Mouse (Mus musculus): ENCODE results near the gene Mrps17.
"Not testable (repeated sequence)": the region's sequence is repeated elsewhere in the genome, so short reads cannot be mapped to it uniquely, and the experiment has no call there.

Gene Mrps17

GRCm38 (mm10) chr5:129715326-129715861 is at the start of gene Mrps17:
Gene Mrps17 (plus strand): TSS chr5:129715497.
- in situ Hi-C loops (cut with MboI; ENCODE audit: low sequenced_read_pairs), result no loop called here

- in situ Hi-C loops (cut with MboI; ENCODE audit: low sequenced_read_pairs), result no loop called here
Observed at GRCm38 (mm10) chr5:129666271-129666909, 48.9 kb upstream of the Mrps17 start.

GRCm38 (mm10) chr5:129667851-129668250 is 47.4 kb upstream of the Mrps17 start:
- in situ Hi-C loops (cut with MboI; ENCODE audit: low sequenced_read_pairs), result no loop called here

GRCm38 (mm10) chr5:129669453-129670035 is 45.8 kb upstream of the Mrps17 start:
- in situ Hi-C loops (cut with MboI; ENCODE audit: low sequenced_read_pairs), result no loop called here

- in situ Hi-C loops (cut with MboI; ENCODE audit: low sequenced_read_pairs), result no loop called here
Observed at GRCm38 (mm10) chr5:129670036-129670458, 45.2 kb upstream of the Mrps17 start, which contains the start of gene Zfp11. Gene Zfp11 (minus strand): TSS chr5:129670099.

- in situ Hi-C loops (cut with MboI; ENCODE audit: low sequenced_read_pairs), result not testable (repeated sequence)
Observed at GRCm38 (mm10) chr5:129685141-129685540, 30.2 kb upstream of the Mrps17 start.

GRCm38 (mm10) chr5:129687621-129688020 is 27.7 kb upstream of the Mrps17 start:
- in situ Hi-C loops (cut with MboI; ENCODE audit: low sequenced_read_pairs), result no loop called here

GRCm38 (mm10) chr5:129690528-129690927 is 24.8 kb upstream of the Mrps17 start:
- in situ Hi-C loops (cut with MboI; ENCODE audit: low sequenced_read_pairs), result no loop called here

- in situ Hi-C loops (cut with MboI; ENCODE audit: low sequenced_read_pairs), result no loop called here
Observed at GRCm38 (mm10) chr5:129700506-129700905, 14.8 kb upstream of the Mrps17 start.

- in situ Hi-C loops (cut with MboI; ENCODE audit: low sequenced_read_pairs), result no loop called here
Observed at GRCm38 (mm10) chr5:129701706-129702105, 13.6 kb upstream of the Mrps17 start.

GRCm38 (mm10) chr5:129703368-129703767 is 11.9 kb upstream of the Mrps17 start:
- in situ Hi-C loops (cut with MboI; ENCODE audit: low sequenced_read_pairs), result no loop called here

- in situ Hi-C loops (cut with MboI; ENCODE audit: low sequenced_read_pairs), result no loop called here
Observed at GRCm38 (mm10) chr5:129708412-129708811, 6.9 kb upstream of the Mrps17 start, which contains the start of gene Sept14. Gene Sept14 (minus strand): TSS chr5:129708512.

- in situ Hi-C loops (cut with MboI; ENCODE audit: low sequenced_read_pairs), result no loop called here
Observed at GRCm38 (mm10) chr5:129717016-129717415, 1.7 kb downstream of the Mrps17 start.

- in situ Hi-C loops (cut with MboI; ENCODE audit: low sequenced_read_pairs), result no loop called here
Observed at GRCm38 (mm10) chr5:129720176-129720575, 4.9 kb downstream of the Mrps17 start.

- in situ Hi-C loops (cut with MboI; ENCODE audit: low sequenced_read_pairs), result no loop called here
Observed at GRCm38 (mm10) chr5:129724268-129724667, 9.0 kb downstream of the Mrps17 start.

- in situ Hi-C loops (cut with MboI; ENCODE audit: low sequenced_read_pairs), result no loop called here
Observed at GRCm38 (mm10) chr5:129724834-129725773, 9.8 kb downstream of the Mrps17 start, which contains the start of gene Nipsnap2. Gene Nipsnap2 (plus strand): TSS chr5:129725063.

- in situ Hi-C loops (cut with MboI; ENCODE audit: low sequenced_read_pairs), result no loop called here
Observed at GRCm38 (mm10) chr5:129725774-129726392, 10.6 kb downstream of the Mrps17 start.

- in situ Hi-C loops (cut with MboI; ENCODE audit: low sequenced_read_pairs), result no loop called here
Observed at GRCm38 (mm10) chr5:129726784-129727183, 11.5 kb downstream of the Mrps17 start.

- in situ Hi-C loops (cut with MboI; ENCODE audit: low sequenced_read_pairs), result no loop called here
Observed at GRCm38 (mm10) chr5:129729286-129729685, 14.0 kb downstream of the Mrps17 start.

GRCm38 (mm10) chr5:129730344-129730743 is 15.0 kb downstream of the Mrps17 start:
- in situ Hi-C loops (cut with MboI; ENCODE audit: low sequenced_read_pairs), result no loop called here

- in situ Hi-C loops (cut with MboI; ENCODE audit: low sequenced_read_pairs), result no loop called here
Observed at GRCm38 (mm10) chr5:129731021-129731420, 15.7 kb downstream of the Mrps17 start.
